Mouse (Mus musculus): ENCODE data around the gene Fgf4.

Gene Fgf4

GRCm38 (mm10) chr7:144847067-144847466 is at the start of gene Fgf4:
Fgf4 (plus strand) TSS chr7:144847367.
- no peak for DNase-seq (ENCODE audit: low spot score)

GRCm38 (mm10) chr7:144798471-144798870 is 48.7 kb upstream of the Fgf4 start:
- DNase-seq (ENCODE audit: low spot score): no peak

DNA sequence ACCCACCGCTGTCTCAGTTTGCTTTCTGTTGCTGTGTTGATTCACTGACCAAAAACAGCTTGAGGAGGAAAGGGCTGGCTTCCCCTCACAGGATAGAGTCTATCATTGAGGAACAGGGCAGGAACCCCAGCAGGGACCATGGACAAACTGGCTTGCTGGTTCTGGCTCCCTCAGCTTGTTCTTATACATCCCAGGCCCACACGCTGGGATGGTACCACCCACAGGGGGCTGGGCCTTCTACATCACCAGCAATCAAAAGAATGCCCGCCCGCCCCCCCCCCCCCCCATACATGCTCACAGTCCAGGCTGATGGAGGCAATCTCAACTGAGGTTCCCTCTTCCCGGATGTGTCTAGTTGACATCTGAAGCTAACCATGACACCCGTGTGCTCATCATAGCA is 40.1 kb upstream of the Fgf4 start:
- no peak for DNase-seq (ENCODE audit: low spot score)

DNA sequence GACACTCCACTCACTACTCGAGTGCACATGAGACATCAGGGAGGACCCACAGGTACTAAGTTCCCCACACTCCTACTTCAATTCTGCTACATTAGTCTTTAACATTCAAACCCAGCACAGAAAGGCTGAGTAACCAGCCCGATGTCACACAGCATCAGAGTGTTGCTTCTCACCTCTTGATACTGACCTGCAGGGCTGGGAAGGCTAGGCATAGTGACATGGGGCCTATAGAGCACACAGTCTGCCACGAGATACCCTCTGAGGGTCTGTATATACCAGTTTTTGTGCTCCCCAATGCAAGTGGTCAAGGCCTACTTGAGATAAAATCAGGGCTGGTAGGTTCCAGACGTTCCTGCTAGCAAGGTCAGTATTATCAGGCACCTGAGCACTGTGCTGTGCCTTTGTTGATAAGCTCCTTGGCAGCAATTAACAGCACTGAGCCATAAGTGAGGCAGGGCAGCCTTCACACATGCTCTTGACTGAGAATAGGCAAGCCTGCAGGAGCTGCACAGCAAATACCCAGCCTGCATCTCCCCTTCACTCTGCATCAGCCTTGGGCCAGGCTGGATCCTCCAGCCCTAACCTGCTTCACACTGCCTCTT is 39.1 kb upstream of the Fgf4 start:
- DNase-seq (ENCODE audit: low spot score): no peak

- no peak for DNase-seq (ENCODE audit: low spot score)
These were observed 35.6 kb upstream of the Fgf4 start for GRCm38 (mm10) chr7:144811521-144811920.

DNA sequence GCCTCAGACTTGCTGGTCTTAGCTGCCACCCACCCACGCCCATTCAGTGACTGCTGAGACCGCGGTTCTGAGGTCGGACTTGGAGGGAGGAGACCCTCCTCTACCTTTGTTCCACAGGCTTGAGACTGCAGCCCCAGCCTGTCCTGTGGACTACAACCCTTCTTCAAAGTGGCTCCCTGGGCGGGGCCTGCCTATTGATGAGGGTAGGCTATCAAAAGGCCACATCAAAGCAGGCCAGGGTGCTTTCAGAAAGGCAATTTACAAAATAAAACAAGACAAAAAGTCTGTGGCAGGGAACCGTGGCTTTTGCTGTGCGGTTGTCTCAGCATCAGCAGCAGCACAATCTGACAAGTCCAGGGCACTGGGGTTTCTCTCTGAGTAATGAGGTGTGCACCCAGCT is 25.3 kb upstream of the Fgf4 start:
- no peak for DNase-seq (ENCODE audit: low spot score)

DNA sequence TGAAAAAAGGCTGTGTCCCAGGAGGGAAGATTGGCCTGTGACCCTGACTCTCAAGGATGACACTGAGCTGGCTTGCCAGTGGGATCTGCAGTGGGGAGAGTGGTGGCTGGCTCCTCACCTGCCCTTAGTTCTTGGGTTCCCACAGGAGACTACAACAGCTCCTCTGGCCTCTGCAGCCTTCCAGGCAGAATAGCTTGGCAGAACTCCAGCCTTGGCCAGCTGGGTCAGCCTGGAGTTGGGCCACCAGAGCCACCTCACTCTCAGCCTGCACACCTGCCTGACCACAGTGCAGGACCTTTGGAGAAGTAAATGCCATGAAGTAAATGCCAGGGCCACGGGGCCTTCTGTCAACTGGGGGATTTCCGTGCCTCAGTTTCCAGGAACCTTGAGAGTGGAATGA is 23.2 kb upstream of the Fgf4 start:
- no peak for DNase-seq (ENCODE audit: low spot score)

- no peak for DNase-seq (ENCODE audit: low spot score)
These were observed 18.8 kb upstream of the Fgf4 start for GRCm38 (mm10) chr7:144828369-144828768.

- no peak for DNase-seq (ENCODE audit: low spot score)
These were observed 9.2 kb upstream of the Fgf4 start, which contains the start of gene Fgf3 for GRCm38 (mm10) chr7:144837891-144838488. Fgf3 (plus strand) TSS chr7:144838083.

GRCm38 (mm10) chr7:144838522-144839503 is 8.4 kb upstream of the Fgf4 start:
- DNase-seq (ENCODE audit: low spot score): no peak

GRCm38 (mm10) chr7:144846158-144846557 is 1.0 kb upstream of the Fgf4 start:
- no peak for DNase-seq (ENCODE audit: low spot score)

- DNase-seq (ENCODE audit: low spot score): no peak
These were observed 4.2 kb downstream of the Fgf4 start for GRCm38 (mm10) chr7:144851321-144851720.

DNA sequence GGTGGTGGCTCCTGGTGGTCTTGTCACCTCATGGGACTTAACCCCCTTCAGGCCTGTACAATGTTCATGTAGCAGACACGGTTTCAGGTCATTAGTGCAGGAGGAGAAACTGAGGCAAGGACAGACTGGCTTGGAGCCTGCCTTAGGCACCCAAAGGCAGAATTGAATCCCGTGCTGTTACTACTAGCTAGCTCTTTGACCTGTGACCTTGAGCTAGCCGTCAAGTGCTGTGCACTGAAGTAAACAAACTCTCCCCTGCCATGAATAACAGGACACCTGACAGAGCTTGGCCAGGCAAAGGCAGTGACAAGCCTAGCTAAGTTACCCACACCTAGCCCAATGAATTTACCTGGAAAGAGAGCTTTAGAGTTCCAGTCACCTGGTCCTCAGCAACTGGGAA is 7.8 kb downstream of the Fgf4 start:
- DNase-seq (ENCODE audit: low spot score): no peak

- DNase-seq (ENCODE audit: low spot score): no peak
These were observed 10.0 kb downstream of the Fgf4 start for GRCm38 (mm10) chr7:144857158-144857557.

- no peak for DNase-seq (ENCODE audit: low spot score)
These were observed 10.7 kb downstream of the Fgf4 start for GRCm38 (mm10) chr7:144857826-144858342.

DNA sequence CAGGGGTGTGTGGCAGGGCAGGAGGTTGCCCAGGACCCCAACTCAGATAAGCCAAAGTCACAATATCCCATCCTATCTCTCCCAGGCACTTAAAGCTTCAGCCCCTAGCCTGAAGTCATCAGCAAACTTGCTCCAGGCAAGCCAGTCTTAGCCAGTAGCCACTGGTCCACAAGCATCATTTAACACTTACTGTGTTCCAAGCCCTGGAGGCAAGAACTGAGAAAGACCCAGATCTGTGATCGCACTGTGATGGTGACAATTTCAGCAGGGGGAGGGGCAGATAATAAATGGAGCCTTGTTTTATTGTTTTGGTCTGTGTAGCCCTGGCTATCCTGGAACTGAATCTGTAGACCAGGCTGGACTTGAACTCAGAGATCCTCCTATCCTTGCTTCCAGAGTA is 11.5 kb downstream of the Fgf4 start:
- DNase-seq (ENCODE audit: low spot score): no peak

GRCm38 (mm10) chr7:144861056-144861768 is 14.0 kb downstream of the Fgf4 start:
- no peak for DNase-seq (ENCODE audit: low spot score)

GRCm38 (mm10) chr7:144861769-144862070 is 14.6 kb downstream of the Fgf4 start:
- DNase-seq (ENCODE audit: low spot score): no peak

GRCm38 (mm10) chr7:144862126-144862525 is 15.0 kb downstream of the Fgf4 start:
- no peak for DNase-seq (ENCODE audit: low spot score)

DNA sequence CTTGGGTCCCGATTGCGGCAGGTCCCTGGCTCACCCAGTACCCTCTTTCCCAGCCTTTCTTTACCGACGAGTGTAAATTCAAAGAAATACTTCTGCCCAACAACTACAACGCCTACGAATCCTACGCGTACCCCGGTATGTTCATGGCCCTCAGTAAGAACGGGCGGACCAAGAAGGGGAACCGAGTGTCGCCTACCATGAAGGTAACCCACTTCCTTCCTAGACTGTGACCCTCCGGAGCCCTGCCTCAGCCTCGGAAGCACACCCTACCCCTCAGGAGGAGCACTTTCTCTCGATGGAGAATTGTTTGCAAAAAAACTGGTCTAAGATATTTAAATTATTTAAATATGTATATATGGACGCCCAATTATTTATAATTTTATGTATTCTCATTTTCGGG is 15.5 kb downstream of the Fgf4 start:
- DNase-seq (ENCODE audit: low spot score): no peak

GRCm38 (mm10) chr7:144863196-144863595 is 16.0 kb downstream of the Fgf4 start:
- DNase-seq (ENCODE audit: low spot score): no peak

GRCm38 (mm10) chr7:144864160-144864670 is 17.0 kb downstream of the Fgf4 start:
- DNase-seq (ENCODE audit: low spot score): no peak
